Mouse (Mus musculus): Measurements from ENCODE around the gene 2310061N02Rik. TPM values are rescaled to one million over a fixed set of nuclear protein-coding genes. Genes with fewer than 3 reads are reported as not detected.

The 2310061N02Rik gene
- not detected in 2 replicates for polyA plus RNA-seq (2012; rRNA removed)

DNA sequence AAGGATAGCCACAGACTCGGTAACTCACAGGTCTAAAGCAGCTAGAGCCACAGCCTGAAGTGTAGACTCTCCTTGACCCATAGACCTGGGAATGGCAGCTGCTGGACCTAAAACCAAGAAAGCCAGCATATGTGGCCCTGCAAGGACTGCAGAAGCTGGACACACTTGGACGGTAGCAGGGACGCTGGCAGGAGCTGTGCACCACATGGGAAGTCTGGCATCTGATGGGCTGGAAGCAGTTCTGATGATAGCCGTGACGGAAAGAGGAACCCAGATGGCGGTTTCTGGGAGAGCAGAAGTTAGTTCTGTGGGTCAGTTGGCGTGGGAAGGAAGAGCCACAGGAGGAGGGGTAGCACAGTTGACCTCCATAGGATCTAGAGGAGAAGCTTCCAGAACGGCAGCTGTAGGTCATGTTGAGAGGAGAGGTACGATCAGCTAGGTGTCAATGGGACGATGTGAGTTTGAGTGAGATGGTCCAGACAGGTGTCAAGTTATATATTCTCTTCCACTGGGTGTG is at the start of gene 2310061N02Rik:
TSS of gene 2310061N02Rik (minus strand) at position 467 of the 517 bp plus-strand sequence.

DNA sequence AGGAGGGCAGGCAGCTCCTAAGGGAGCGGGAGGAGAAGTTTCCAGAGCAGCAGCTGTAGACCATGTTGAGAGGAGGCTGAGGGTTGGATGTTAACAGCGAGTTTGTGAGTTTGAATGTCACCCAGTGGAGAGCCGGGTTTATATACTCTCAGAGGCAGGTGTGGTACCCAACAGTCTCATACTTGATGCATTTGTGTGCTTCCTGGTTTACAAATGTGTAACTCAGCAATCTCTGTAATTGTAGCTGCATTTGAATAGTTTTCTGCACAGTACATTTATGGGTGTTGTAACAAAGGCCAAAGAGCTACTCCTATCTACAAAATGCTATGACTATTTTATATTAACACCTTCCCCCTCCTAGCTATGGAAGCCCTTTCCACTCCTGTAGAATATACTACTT is 43.8 kb upstream of the 2310061N02Rik start, which contains the start of gene Krtap13:
TSS of gene Krtap13 (minus strand) at position 101 of the 400 bp plus-strand sequence.

DNA sequence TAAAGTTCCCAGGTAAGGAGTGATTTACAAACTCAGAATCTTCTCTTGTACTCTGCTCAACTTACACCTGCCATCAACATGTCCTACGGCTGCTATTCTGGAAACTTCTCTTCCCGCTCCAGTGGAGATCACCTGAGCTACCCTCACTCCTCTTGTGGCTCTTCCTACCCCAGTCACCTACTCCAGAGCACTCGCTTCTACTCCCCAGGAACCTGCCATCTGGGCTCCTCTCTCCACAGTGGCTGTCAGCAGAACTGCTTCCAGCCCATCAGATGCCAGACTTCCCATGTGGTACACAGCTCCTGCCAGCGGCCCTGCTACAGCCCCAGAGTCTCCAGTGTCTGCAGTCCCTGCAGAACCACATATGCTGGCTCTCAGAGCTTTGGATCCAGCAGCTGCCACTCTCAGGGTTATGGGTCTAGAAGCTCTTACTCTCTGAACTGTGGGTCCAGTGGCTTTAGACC is 21.1 kb upstream of the 2310061N02Rik start, which contains the start of gene Krtap13-1:
TSS of gene Krtap13-1 (plus strand) at position 51 of the 464 bp plus-strand sequence.

DNA sequence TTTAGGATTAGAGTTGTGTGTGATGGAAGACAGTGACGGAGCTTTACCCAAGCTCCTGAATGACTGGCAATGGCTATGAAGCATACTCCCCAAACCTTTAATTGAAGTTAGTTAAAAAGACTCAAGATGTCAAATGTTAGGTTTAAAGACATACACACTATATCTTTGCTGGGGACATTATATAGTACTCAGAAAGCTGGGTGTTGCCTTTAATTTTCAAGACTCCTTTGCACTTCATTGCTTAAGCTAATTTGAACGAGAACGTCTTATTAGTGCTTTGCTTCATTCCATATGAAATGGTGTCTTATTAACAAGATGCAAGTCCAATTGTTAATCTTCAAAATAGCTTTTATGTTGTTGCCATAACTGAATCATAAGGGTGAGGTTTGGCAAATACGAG is 36.2 kb downstream of the 2310061N02Rik start, which contains the start of gene Krtap27-1:
TSS of gene Krtap27-1 (minus strand) at position 101 of the 400 bp plus-strand sequence.

Other genes starting within 250 kb of the 2310061N02Rik start
- gene Cldn17, start 201.0 kb downstream of the 2310061N02Rik start, polyA plus RNA-seq (2012; rRNA removed) = not detected in 2 replicates
- gene Cldn8, start 144.8 kb downstream of the 2310061N02Rik start, polyA plus RNA-seq (2012; rRNA removed) = 0.12 and 0.83 TPM in 2 replicates
- not detected in 2 replicates for gene Krtap24-1, start 95.7 kb downstream of the 2310061N02Rik start, polyA plus RNA-seq (2012; rRNA removed)
- not detected in 2 replicates for gene 2310079G19Rik, start 80.3 kb downstream of the 2310061N02Rik start, polyA plus RNA-seq (2012; rRNA removed)
- gene Krtap26-1, start 60.2 kb downstream of the 2310061N02Rik start, polyA plus RNA-seq (2012; rRNA removed) = not detected in 2 replicates
- not detected in 2 replicates for gene Krtap27-1, start 36.3 kb downstream of the 2310061N02Rik start, polyA plus RNA-seq (2012; rRNA removed)
- not detected in 2 replicates for gene Krtap13-1, start 20.9 kb upstream of the 2310061N02Rik start, polyA plus RNA-seq (2012; rRNA removed)
- gene Krtap13, start 43.7 kb upstream of the 2310061N02Rik start, polyA plus RNA-seq (2012; rRNA removed) = not detected in 2 replicates
- gene 2310034C09Rik, start 50.9 kb upstream of the 2310061N02Rik start, polyA plus RNA-seq (2012; rRNA removed) = not detected in 2 replicates
- gene 2310057N15Rik, start 66.2 kb upstream of the 2310061N02Rik start, polyA plus RNA-seq (2012; rRNA removed) = not detected in 2 replicates
- gene Gm5965, start 69.9 kb upstream of the 2310061N02Rik start, polyA plus RNA-seq (2012; rRNA removed) = not detected in 2 replicates
- gene Gm20741, start 104.3 kb upstream of the 2310061N02Rik start, polyA plus RNA-seq (2012; rRNA removed) = not detected in 2 replicates
- gene Krtap15, start 112.3 kb upstream of the 2310061N02Rik start, polyA plus RNA-seq (2012; rRNA removed) = not detected in 2 replicates
- not detected in 2 replicates for gene Krtap14, start 118.2 kb upstream of the 2310061N02Rik start, polyA plus RNA-seq (2012; rRNA removed)
- not detected in 2 replicates for gene Krtap19-1, start 161.4 kb upstream of the 2310061N02Rik start, polyA plus RNA-seq (2012; rRNA removed)
- gene Krtap19-2, start 166.3 kb upstream of the 2310061N02Rik start, polyA plus RNA-seq (2012; rRNA removed) = not detected in 2 replicates
- not detected in 2 replicates for gene Krtap19-3, start 170.1 kb upstream of the 2310061N02Rik start, polyA plus RNA-seq (2012; rRNA removed)
- gene Krtap19-4, start 177.1 kb upstream of the 2310061N02Rik start, polyA plus RNA-seq (2012; rRNA removed) = not detected in 2 replicates
- gene Krtap19-5, start 188.5 kb upstream of the 2310061N02Rik start, polyA plus RNA-seq (2012; rRNA removed) = not detected in 2 replicates
- not detected in 2 replicates for gene Krtap19-9b, start 224.3 kb upstream of the 2310061N02Rik start, polyA plus RNA-seq (2012; rRNA removed)

Measured in central nervous system, embryonic 11.5 days (tissue).